Mouse (Mus musculus) CH12.LX (cell line): Measurements from ENCODE around the gene Cldnd1. TPM values are rescaled to one million over a fixed set of nuclear protein-coding genes. Genes with fewer than 3 reads are reported as not detected.

Experiments
- DNase-seq: peaks from one replicate; pipeline ENCODE4 v3.0.0-alpha.2; 2013; ENCODE audit errors: extremely low read depth
- H3K27ac ChIP-seq: 2 replicates; pipeline ENCODE4 v1.5.1; 2012; ENCODE audit warnings: low read depth, mild to moderate bottlenecking, control low read depth, moderate library complexity; ENCODE audit not compliant: insufficient read depth
- H3K27me3 ChIP-seq: replicated peaks from 2 replicates; pipeline ENCODE3; 2012; ENCODE audit warnings: inconsistent platforms
- H3K36me3 ChIP-seq, 2 experiments: replicated peaks in 1 of 2; 2 replicates each; pipeline versions ENCODE3 to v1.6.1; 2012; ENCODE audit warnings: inconsistent platforms in 1 of 2, low read length in 1 of 2, mild to moderate bottlenecking in 1 of 2, mixed read lengths in 1 of 2, moderate library complexity in 1 of 2; ENCODE audit not compliant: control insufficient read depth in 1 of 2, insufficient read depth in 1 of 2
- H3K4me1 ChIP-seq, 2 experiments: 2 replicates each; pipeline ENCODE4 v1.6.1; 2012; ENCODE audit warnings: inconsistent platforms in 1 of 2, moderate library complexity in 1 of 2; ENCODE audit not compliant: insufficient read depth in 2 of 2, control insufficient read depth in 1 of 2
- H3K4me2 ChIP-seq: 2 replicates; pipeline ENCODE4 v1.6.1; 2012; ENCODE audit warnings: low read depth, mild to moderate bottlenecking, control low read depth; ENCODE audit not compliant: poor library complexity, insufficient read depth, severe bottlenecking
- H3K4me3 ChIP-seq, 3 experiments: fragments of 150-350 bp in 1 of 3; sonication (generic) in 1 of 3; replicated peaks in 1 of 3; 2 replicates each; pipeline versions ENCODE3 to v1.5.1; 2011 to 2012; ENCODE audit warnings: low read depth in 2 of 3, low read length in 2 of 3, mild to moderate bottlenecking in 2 of 3, moderate library complexity in 2 of 3, control low read depth in 1 of 3, improper control_type of control experiment in 1 of 3, inconsistent platforms in 1 of 3, mixed read lengths in 1 of 3; ENCODE audit not compliant: poor library complexity in 1 of 3
- H3K79me2 ChIP-seq: replicated peaks from 2 replicates; pipeline ENCODE4 v1.6.1; 2012; ENCODE audit warnings: mild to moderate bottlenecking, moderate library complexity; ENCODE audit not compliant: control insufficient read depth, poor library complexity, insufficient read depth, severe bottlenecking; ENCODE audit errors: extremely low read depth
- H3K9ac ChIP-seq: 2 replicates; pipeline ENCODE4 v1.6.1; 2012; ENCODE audit warnings: low read depth, mild to moderate bottlenecking, control low read depth, moderate library complexity; ENCODE audit not compliant: insufficient read depth
- H3K9me3 ChIP-seq: replicated peaks from 2 replicates; pipeline ENCODE3; 2012; ENCODE audit warnings: low read length, inconsistent platforms, mixed read lengths
- BHLHE40 ChIP-seq: IDR thresholded peaks from 2 replicates; pipeline ENCODE4 v1.6.1; 2011; ENCODE audit warnings: mild to moderate bottlenecking, low read depth, low read length, improper control_type of control experiment
- CHD2 ChIP-seq: IDR thresholded peaks from 2 replicates; pipeline ENCODE4 v1.6.1; 2011; ENCODE audit warnings: low read length, improper control_type of control experiment
- E2F4 ChIP-seq: IDR thresholded peaks from 2 replicates; pipeline ENCODE4 v1.6.1; 2011; ENCODE audit warnings: low read depth, low read length, improper control_type of control experiment; ENCODE audit not compliant: insufficient replicate concordance
- ELF1 ChIP-seq: IDR thresholded peaks from 2 replicates; pipeline ENCODE4 v1.6.1; 2014; ENCODE audit warnings: low read depth, mild to moderate bottlenecking, inconsistent platforms, low read length, improper control_type of control experiment
- EP300 ChIP-seq: IDR thresholded peaks from 2 replicates; pipeline ENCODE4 v1.6.1; 2011; ENCODE audit warnings: low read length, improper control_type of control experiment
- ETS1 ChIP-seq: conservative IDR thresholded peaks from 2 replicates; pipeline ENCODE4 v1.6.1; 2012; ENCODE audit warnings: low read depth, mild to moderate bottlenecking, inconsistent platforms, low read length, improper control_type of control experiment, moderate library complexity
- GABPA ChIP-seq: IDR thresholded peaks from 2 replicates; pipeline ENCODE4 v1.6.1; 2012; ENCODE audit warnings: low read depth, low read length, improper control_type of control experiment, inconsistent platforms; ENCODE audit not compliant: insufficient replicate concordance
- HCFC1 ChIP-seq: IDR thresholded peaks from 2 replicates; pipeline ENCODE4 v1.6.1; 2012; ENCODE audit warnings: low read depth, mild to moderate bottlenecking, inconsistent platforms, low read length, improper control_type of control experiment
- IRF4 ChIP-seq: IDR thresholded peaks from 2 replicates; pipeline ENCODE4 v1.6.1; 2014; ENCODE audit warnings: low read depth, mild to moderate bottlenecking, inconsistent platforms, low read length, improper control_type of control experiment
- JUN ChIP-seq: IDR thresholded peaks from 2 replicates; pipeline ENCODE4 v1.6.1; 2011; ENCODE audit warnings: low read depth, mild to moderate bottlenecking, low read length, improper control_type of control experiment, moderate library complexity; ENCODE audit not compliant: insufficient read depth
- JUND ChIP-seq: conservative IDR thresholded peaks from 2 replicates; pipeline ENCODE4 v1.6.1; 2011; ENCODE audit warnings: low read depth, low read length, improper control_type of control experiment
- MAFK ChIP-seq: IDR thresholded peaks from 2 replicates; pipeline ENCODE4 v1.6.1; 2011; ENCODE audit warnings: low read length, improper control_type of control experiment; ENCODE audit not compliant: insufficient replicate concordance
- MAX ChIP-seq: IDR thresholded peaks from 2 replicates; pipeline ENCODE4 v1.6.1; 2011; ENCODE audit warnings: low read length, improper control_type of control experiment
- MAZ ChIP-seq: IDR thresholded peaks from 2 replicates; pipeline ENCODE4 v1.6.1; 2012; ENCODE audit warnings: low read depth, mild to moderate bottlenecking, inconsistent platforms, low read length, improper control_type of control experiment, moderate library complexity
- MEF2A ChIP-seq: IDR thresholded peaks from 2 replicates; pipeline ENCODE4 v1.6.1; 2014; ENCODE audit warnings: low read depth, mild to moderate bottlenecking, inconsistent platforms, low read length, improper control_type of control experiment, borderline replicate concordance
- MYC ChIP-seq: IDR thresholded peaks from 2 replicates; pipeline ENCODE4 v1.6.1; 2011; ENCODE audit warnings: low read depth, mild to moderate bottlenecking, improper control_type of control experiment, low read length
- NELFE ChIP-seq: IDR thresholded peaks from 2 replicates; pipeline ENCODE4 v1.6.1; 2011; ENCODE audit warnings: low read depth, low read length, improper control_type of control experiment
- NRF1 ChIP-seq: IDR thresholded peaks from 2 replicates; pipeline ENCODE4 v1.6.1; 2014; ENCODE audit warnings: low read depth, mild to moderate bottlenecking, inconsistent platforms, low read length, improper control_type of control experiment, moderate library complexity
- PAX5 ChIP-seq: IDR thresholded peaks from 2 replicates; pipeline ENCODE4 v1.6.1; 2012; ENCODE audit warnings: low read length, inconsistent platforms, mixed read lengths
- POLR2A ChIP-seq: IDR thresholded peaks from 2 replicates; pipeline ENCODE4 v1.6.1; 2011; ENCODE audit warnings: low read depth, mild to moderate bottlenecking, improper control_type of control experiment, low read length
- RAD21 ChIP-seq: IDR thresholded peaks from 2 replicates; pipeline ENCODE4 v1.6.1; 2011; ENCODE audit warnings: low read depth, mild to moderate bottlenecking, low read length, improper control_type of control experiment, moderate library complexity
- RCOR1 ChIP-seq: conservative IDR thresholded peaks from 2 replicates; pipeline ENCODE4 v1.6.1; 2012; ENCODE audit warnings: low read depth, mild to moderate bottlenecking, inconsistent platforms, low read length, improper control_type of control experiment
- SMC3 ChIP-seq: IDR thresholded peaks from 2 replicates; pipeline ENCODE4 v1.6.1; 2011; ENCODE audit warnings: low read depth, low read length, improper control_type of control experiment
- TBP ChIP-seq: conservative IDR thresholded peaks from 2 replicates; pipeline ENCODE4 v1.6.1; 2011; ENCODE audit warnings: low read depth, low read length, improper control_type of control experiment
- TCF12 ChIP-seq: IDR thresholded peaks from 2 replicates; pipeline ENCODE4 v1.6.1; 2014; ENCODE audit warnings: low read depth, mild to moderate bottlenecking, inconsistent platforms, low read length, improper control_type of control experiment
- ZC3H11A ChIP-seq: IDR thresholded peaks from 2 replicates; pipeline ENCODE4 v1.6.1; 2012; ENCODE audit warnings: low read depth, mild to moderate bottlenecking, inconsistent platforms, low read length, improper control_type of control experiment
- ZMIZ1 ChIP-seq: IDR thresholded peaks from 2 replicates; pipeline ENCODE4 v1.6.1; 2012; ENCODE audit warnings: low read depth, mild to moderate bottlenecking, inconsistent platforms, low read length, improper control_type of control experiment
- ZNF384 ChIP-seq: IDR thresholded peaks from 2 replicates; pipeline ENCODE4 v1.6.1; 2012; ENCODE audit warnings: low read depth, low read length, improper control_type of control experiment, inconsistent platforms
- dilution Hi-C: fragments of 300-500 bp; cut with MboI; formaldehyde crosslinking; loops from 2 replicates; pipeline ENCODE4 v1.14.3; 2020; ENCODE audit warnings: low sequenced_read_pairs; ENCODE audit not compliant: extremely low pct_unique_long_range_greater_than_20kb, extremely low pct_ligation_motif_present
- in situ Hi-C: fragments of 300-500 bp; cut with MboI; formaldehyde crosslinking; loops from 3 replicates; pipeline ENCODE4 v1.14.3; 2019; ENCODE audit warnings: low sequenced_read_pairs, low pct_ligation_motif_present, low pct_unique_long_range_greater_than_20kb, mixed read lengths
- polyA plus RNA-seq: library from polyadenylated mRNA; unstranded; fragments of >175 nt; gene quantifications from 2 replicates; pipeline ENCODE4 v1.2.1, GENCODE M21; 2012; ENCODE audit warnings: low read depth; ENCODE audit not compliant: insufficient read length
- total RNA-seq, 2 experiments: library from RNA; depleted of rRNA; stranded (reverse); fragments of 300-350 nt in 1 of 2; fragments of >200 nt in 1 of 2; gene quantifications; 2 replicates each; pipeline ENCODE4 v1.2.3; 2012 to 2014

The Cldnd1 gene
- total and polyA plus RNA-seq, 3 experiments = 59.9 to 80.6 (median 78.7) TPM

GRCm38 (mm10) chr16:58701779-58702178, 25.9 kb upstream of the Cldnd1 start:
- dilution Hi-C loops (no loop called here), in situ Hi-C loops (loop anchor here (10.0 kb wide), 2 partner anchors 187 to 813 kb away; no protein-coding TSS in a partner anchor)
- H3K9ac ChIP-seq = peak overlapping the region; percentile 91
- H3K27me3 ChIP-seq = peaks cover 1% of the 10 kb centered on the region
- peak; percentile 92 for DNase-seq
- H3K9me3 ChIP-seq = no peaks in the 10 kb centered on the region
- no peaks in the 10 kb centered on the region for H3K36me3 ChIP-seq
- peak overlapping the region; percentile 75 for H3K4me2 ChIP-seq
- H3K4me3 ChIP-seq = peak overlapping the region; percentile 26 to 54 (median 40)
- peaks cover 18 to 69% of the 10 kb centered on the region in 2 experiments for H3K4me1 ChIP-seq
- H3K79me2 ChIP-seq = no peaks in the 10 kb centered on the region; the same call in none of the 2 replicates
- TF ChIP-seq ELF1 (peak; percentile 76), PAX5 (no peak), GABPA (no peak), MYC (no peak; the same call in 1 of the 2 replicates), ETS1 (peak; percentile 92), MAFK (0 out of 2 replicates have a peak, but pooled peaks have one; percentile 62), EP300 (peak; percentile 89), JUND (peak; percentile 87), MEF2A (peak; percentile 85), IRF4 (peak; percentile 97), ZC3H11A (no peak), MAZ (peak; percentile 86), CHD2 (peak; percentile 88), SMC3 (peak; percentile 40), POLR2A (peak; percentile 60), RAD21 (peak; percentile 8), JUN (peak; percentile 70), BHLHE40 (peak; percentile 80), MAX (peak; percentile 54; the same call in 1 of the 2 replicates), TBP (peak; percentile 80), E2F4 (no peak), NRF1 (no peak), ZNF384 (peak; percentile 12; the same call in 1 of the 2 replicates), HCFC1 (peak; percentile 47; the same call in 1 of the 2 replicates), ZMIZ1 (peak; percentile 64; the same call in 1 of the 2 replicates), RCOR1 (peak; percentile 85), NELFE (0 out of 2 replicates have a peak, but pooled peaks have one; percentile 19), TCF12 (peak; percentile 87)
- peak overlapping the region; percentile 98 for H3K27ac ChIP-seq
